Mouse (Mus musculus): ENCODE results near the gene Bysl.

GRCm38 (mm10) chr17:47629717-47630677 is 18.7 kb upstream of the Bysl start:
- TF ChIP-seq CTCF (IDR thresholded peaks at IDR 0.05; ENCODE audit: borderline replicate concordance, extremely low read depth, insufficient read depth, insufficient read length) = no peak
- TF ChIP-seq POLR2A (IDR thresholded peaks at IDR 0.05; ENCODE audit: borderline replicate concordance, extremely low read depth, insufficient read depth, insufficient read length, poor library complexity, severe bottlenecking) = no peak; the same call in 1 of the 2 replicates
